Mouse (Mus musculus): Measurements from ENCODE around the gene 2010111I01Rik. TPM values are rescaled to one million over a fixed set of nuclear protein-coding genes. Genes with fewer than 3 reads are reported as not detected.

2010111I01Rik gene
- polyA plus RNA-seq, 1 experiment, result 63.6 TPM

DNA sequence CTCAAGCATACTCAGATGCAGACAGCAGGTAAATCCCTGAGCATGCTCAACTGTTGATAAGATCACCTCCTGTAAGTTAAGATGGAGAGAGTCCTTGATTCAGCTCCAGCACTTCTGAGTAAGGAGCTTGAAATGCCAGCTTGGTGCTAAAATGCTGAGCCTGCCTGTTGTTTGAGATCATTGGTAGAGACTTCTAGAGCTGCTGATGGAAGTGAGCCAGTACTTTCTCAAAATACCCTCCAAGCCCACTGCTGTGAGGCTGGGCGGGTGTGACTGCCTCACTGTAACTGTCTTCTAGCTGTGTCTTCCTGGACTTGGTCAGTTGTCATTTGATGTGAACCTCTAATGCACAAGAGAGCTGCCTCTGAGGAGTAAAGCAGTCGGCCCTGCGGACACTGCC is 51.4 kb downstream of the 2010111I01Rik start:
- H3K4me3 ChIP-seq (ENCODE audit: low read depth, low read length), result no peak overlapping the region
- H3K27me3 ChIP-seq (ENCODE audit: control insufficient read depth, insufficient read depth, low read length, poor library complexity, severe bottlenecking), result no peaks in the 10 kb centered on the region; the same call in 1 of the 2 replicates
- no peak overlapping the region for H3K27ac ChIP-seq (ENCODE audit: insufficient read depth, low read length)
- H3K4me1 ChIP-seq (ENCODE audit: control insufficient read depth, insufficient read depth, low read length), result no peaks in the 10 kb centered on the region
- H3K9ac ChIP-seq (ENCODE audit: low read depth, poor library complexity, severe bottlenecking), result no peak overlapping the region
- TF ChIP-seq POLR2A (IDR thresholded peaks at IDR 0.05; ENCODE audit: insufficient read depth, low read length) (no peak), EP300 (IDR thresholded peaks at IDR 0.05; ENCODE audit: insufficient read depth, low read depth, low read length) (no peak), CTCF (IDR thresholded peaks at IDR 0.05; ENCODE audit: low read depth, low read length) (no peak)
- H3K36me3 ChIP-seq (ENCODE audit: control insufficient read depth, insufficient read depth, low read length, poor library complexity, severe bottlenecking), result no peaks in the 10 kb centered on the region
- no peaks in the 10 kb centered on the region for H3K9me3 ChIP-seq (replicated peaks; ENCODE audit: control insufficient read depth, insufficient read depth, low read length, poor library complexity, severe bottlenecking)

DNA sequence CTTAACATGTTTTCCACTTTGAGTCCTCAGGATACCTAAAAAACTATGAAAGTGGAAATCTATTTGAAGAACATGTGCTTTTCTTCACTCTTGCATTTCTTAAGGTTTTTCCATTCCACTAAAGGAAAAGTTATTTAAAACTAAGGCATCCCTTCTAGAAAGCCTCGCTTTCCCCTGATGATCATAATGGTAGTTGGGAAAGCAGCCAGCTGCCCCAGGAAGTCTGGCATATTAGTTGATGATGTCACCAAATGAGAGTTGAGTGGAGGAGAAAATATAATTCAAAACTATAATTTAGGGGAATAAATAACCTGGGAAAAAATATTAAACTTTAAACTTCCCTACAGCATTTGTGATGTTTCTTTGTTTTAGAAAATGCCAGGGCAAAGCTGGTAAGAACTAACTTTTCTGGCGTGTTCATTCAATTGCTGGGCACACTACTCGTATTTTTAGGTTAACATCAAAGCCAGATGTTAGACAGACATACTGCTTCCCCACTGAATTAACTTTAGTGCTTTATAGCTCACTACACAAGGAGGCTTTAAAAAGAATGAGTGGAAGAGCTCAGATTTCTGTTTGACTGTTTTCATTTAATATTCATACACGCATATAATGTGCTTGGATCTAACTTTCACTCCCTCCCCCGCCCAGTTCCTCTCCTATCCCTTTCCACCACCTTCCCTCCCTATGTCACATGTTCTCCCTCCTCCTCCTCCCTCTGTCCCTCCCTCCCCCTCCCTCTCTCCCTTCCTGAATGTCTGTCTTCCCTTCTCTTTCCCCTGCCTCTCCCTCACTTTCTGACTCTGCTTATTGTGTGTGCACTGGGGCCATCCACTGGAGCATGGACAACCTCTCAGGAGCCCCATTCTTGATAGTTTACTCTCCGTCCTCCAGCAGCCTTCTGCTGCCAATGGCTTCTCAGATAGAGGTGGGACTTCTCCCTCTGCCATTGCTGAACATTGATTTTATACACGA is 58.8 kb downstream of the 2010111I01Rik start:
- Histone ChIP-seq H3K27me3 (ENCODE audit: control insufficient read depth, insufficient read depth, low read length, poor library complexity, severe bottlenecking) (no peaks in the 10 kb centered on the region), H3K4me1 (ENCODE audit: control insufficient read depth, insufficient read depth, low read length) (no peaks in the 10 kb centered on the region), H3K9ac (ENCODE audit: low read depth, poor library complexity, severe bottlenecking) (no peak overlapping the region), H3K9me3 (replicated peaks; ENCODE audit: control insufficient read depth, insufficient read depth, low read length, poor library complexity, severe bottlenecking) (no peaks in the 10 kb centered on the region), H3K27ac (ENCODE audit: insufficient read depth, low read length) (no peak overlapping the region), H3K4me3 (ENCODE audit: low read depth, low read length) (no peak overlapping the region), H3K36me3 (ENCODE audit: control insufficient read depth, insufficient read depth, low read length, poor library complexity, severe bottlenecking) (no peaks in the 10 kb centered on the region)
- TF ChIP-seq CTCF (IDR thresholded peaks at IDR 0.05; ENCODE audit: low read depth, low read length) (no peak), POLR2A (IDR thresholded peaks at IDR 0.05; ENCODE audit: insufficient read depth, low read length) (no peak), EP300 (IDR thresholded peaks at IDR 0.05; ENCODE audit: insufficient read depth, low read depth, low read length) (no peak)

DNA sequence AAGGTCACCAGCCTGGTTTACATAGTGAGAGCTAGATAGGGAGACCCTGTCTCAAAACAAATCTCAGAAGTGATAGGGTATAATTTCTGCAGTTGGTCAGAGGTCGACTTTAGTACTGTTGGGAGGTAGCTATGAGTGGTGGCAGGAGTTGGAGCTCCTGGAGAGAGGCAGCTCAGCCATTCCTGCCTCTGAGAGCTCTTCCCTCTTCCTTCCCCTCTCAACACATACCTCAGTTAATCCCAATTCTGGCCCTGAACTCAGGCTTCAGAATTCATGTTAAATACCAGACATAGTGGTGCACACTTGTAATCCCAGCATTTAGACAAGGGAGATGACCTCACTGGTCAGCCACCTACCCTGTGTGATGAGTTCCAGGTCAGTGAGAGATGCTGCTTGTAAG is 65.3 kb downstream of the 2010111I01Rik start:
- no peak overlapping the region for H3K27ac ChIP-seq (ENCODE audit: insufficient read depth, low read length)
- no peaks in the 10 kb centered on the region for H3K36me3 ChIP-seq (ENCODE audit: control insufficient read depth, insufficient read depth, low read length, poor library complexity, severe bottlenecking)
- TF ChIP-seq POLR2A (IDR thresholded peaks at IDR 0.05; ENCODE audit: insufficient read depth, low read length) (no peak), EP300 (IDR thresholded peaks at IDR 0.05; ENCODE audit: insufficient read depth, low read depth, low read length) (no peak), CTCF (IDR thresholded peaks at IDR 0.05; ENCODE audit: low read depth, low read length) (no peak)
- no peaks in the 10 kb centered on the region for H3K27me3 ChIP-seq (ENCODE audit: control insufficient read depth, insufficient read depth, low read length, poor library complexity, severe bottlenecking)
- no peaks in the 10 kb centered on the region for H3K4me1 ChIP-seq (ENCODE audit: control insufficient read depth, insufficient read depth, low read length)
- no peak overlapping the region for H3K4me3 ChIP-seq (ENCODE audit: low read depth, low read length)
- no peaks in the 10 kb centered on the region for H3K9me3 ChIP-seq (replicated peaks; ENCODE audit: control insufficient read depth, insufficient read depth, low read length, poor library complexity, severe bottlenecking)
- H3K9ac ChIP-seq (ENCODE audit: low read depth, poor library complexity, severe bottlenecking), result no peak overlapping the region

DNA sequence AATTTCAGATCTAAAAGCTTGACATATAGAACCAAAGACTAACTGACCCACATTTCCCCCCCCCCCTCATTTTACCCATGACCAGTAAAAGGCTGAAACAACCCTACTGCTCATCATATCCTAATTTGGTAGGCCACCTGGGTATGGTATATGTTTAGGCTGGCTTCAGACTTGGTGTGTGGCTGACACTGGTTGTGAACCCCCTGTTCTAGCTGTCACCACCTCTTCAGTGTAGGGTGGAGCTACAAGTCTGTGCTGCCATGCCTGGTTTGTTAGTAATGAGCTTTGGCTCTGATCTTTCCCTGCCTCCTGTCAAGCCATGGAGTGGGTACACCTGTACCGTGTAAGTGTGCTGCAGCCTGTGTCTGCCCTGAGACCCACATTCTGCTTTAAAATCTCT is 66.6 kb downstream of the 2010111I01Rik start:
- Histone ChIP-seq H3K9ac (ENCODE audit: low read depth, poor library complexity, severe bottlenecking) (no peak overlapping the region), H3K27ac (ENCODE audit: insufficient read depth, low read length) (no peak overlapping the region), H3K4me1 (ENCODE audit: control insufficient read depth, insufficient read depth, low read length) (no peaks in the 10 kb centered on the region), H3K36me3 (ENCODE audit: control insufficient read depth, insufficient read depth, low read length, poor library complexity, severe bottlenecking) (no peaks in the 10 kb centered on the region), H3K27me3 (ENCODE audit: control insufficient read depth, insufficient read depth, low read length, poor library complexity, severe bottlenecking) (no peaks in the 10 kb centered on the region), H3K4me3 (ENCODE audit: low read depth, low read length) (no peak overlapping the region), H3K9me3 (replicated peaks; ENCODE audit: control insufficient read depth, insufficient read depth, low read length, poor library complexity, severe bottlenecking) (no peaks in the 10 kb centered on the region)
- TF ChIP-seq POLR2A (IDR thresholded peaks at IDR 0.05; ENCODE audit: insufficient read depth, low read length) (no peak), EP300 (IDR thresholded peaks at IDR 0.05; ENCODE audit: insufficient read depth, low read depth, low read length) (no peak), CTCF (IDR thresholded peaks at IDR 0.05; ENCODE audit: low read depth, low read length) (no peak)

DNA sequence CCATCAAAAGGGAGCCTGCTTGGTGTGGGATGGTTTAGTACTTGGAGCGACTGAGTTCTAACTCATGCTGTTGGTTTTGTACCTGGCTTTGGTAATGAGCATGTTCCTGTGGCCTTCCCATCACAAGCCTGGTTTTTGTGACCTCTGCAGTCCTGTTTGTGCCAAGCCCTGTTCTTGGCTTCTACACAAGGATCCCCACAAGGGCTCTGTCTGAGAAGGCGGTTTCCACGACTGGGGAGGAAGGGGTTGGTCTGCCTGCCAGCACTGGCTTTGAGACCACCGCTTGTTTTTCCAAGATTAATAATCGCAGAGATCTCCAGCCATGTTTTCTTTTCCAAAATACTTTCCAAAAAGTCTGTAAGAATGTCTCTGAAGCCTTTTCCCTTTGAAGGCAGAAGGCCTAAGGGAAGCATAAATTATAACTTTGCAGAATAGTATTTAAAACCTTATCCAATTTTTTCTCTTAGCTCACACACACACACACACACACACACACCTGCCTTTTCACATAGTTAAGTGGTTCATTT is 67.7 kb downstream of the 2010111I01Rik start:
- no peaks in the 10 kb centered on the region for H3K4me1 ChIP-seq (ENCODE audit: control insufficient read depth, insufficient read depth, low read length)
- no peak overlapping the region for H3K27ac ChIP-seq (ENCODE audit: insufficient read depth, low read length)
- no peak overlapping the region for H3K4me3 ChIP-seq (ENCODE audit: low read depth, low read length)

DNA sequence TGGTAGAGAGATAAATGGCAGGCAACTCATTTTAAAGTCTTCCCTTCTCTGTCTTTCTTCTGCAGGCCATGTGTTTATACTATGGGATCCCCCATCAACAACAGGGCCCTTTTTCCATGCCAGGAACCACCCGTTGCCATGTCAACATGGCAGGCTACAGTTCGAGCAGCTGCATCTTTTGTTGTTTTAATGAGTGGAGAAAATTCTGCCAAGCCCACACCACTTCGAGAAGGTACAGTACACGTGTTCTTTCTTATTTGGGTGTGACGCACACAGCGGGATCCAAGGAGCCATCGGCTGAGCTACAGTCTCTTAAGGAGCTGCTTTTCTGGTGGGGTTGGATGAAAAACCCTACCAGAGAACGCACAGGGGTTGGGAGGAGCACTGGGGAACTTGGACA is 68.3 kb downstream of the 2010111I01Rik start:
- no peaks in the 10 kb centered on the region for H3K36me3 ChIP-seq (ENCODE audit: control insufficient read depth, insufficient read depth, low read length, poor library complexity, severe bottlenecking)
- H3K27me3 ChIP-seq (ENCODE audit: control insufficient read depth, insufficient read depth, low read length, poor library complexity, severe bottlenecking), result no peaks in the 10 kb centered on the region
- H3K4me3 ChIP-seq (ENCODE audit: low read depth, low read length), result no peak overlapping the region
- H3K9me3 ChIP-seq (replicated peaks; ENCODE audit: control insufficient read depth, insufficient read depth, low read length, poor library complexity, severe bottlenecking), result no peaks in the 10 kb centered on the region
- H3K4me1 ChIP-seq (ENCODE audit: control insufficient read depth, insufficient read depth, low read length), result no peaks in the 10 kb centered on the region
- TF ChIP-seq POLR2A (IDR thresholded peaks at IDR 0.05; ENCODE audit: insufficient read depth, low read length), result no peak
- no peak for TF ChIP-seq EP300 (IDR thresholded peaks at IDR 0.05; ENCODE audit: insufficient read depth, low read depth, low read length)
- no peak for TF ChIP-seq CTCF (IDR thresholded peaks at IDR 0.05; ENCODE audit: low read depth, low read length)
- no peak overlapping the region for H3K27ac ChIP-seq (ENCODE audit: insufficient read depth, low read length)
- no peak overlapping the region for H3K9ac ChIP-seq (ENCODE audit: low read depth, poor library complexity, severe bottlenecking)

More for the DNA sequence above, 67.7 kb downstream of the 2010111I01Rik start:
- H3K27me3 ChIP-seq (ENCODE audit: control insufficient read depth, insufficient read depth, low read length, poor library complexity, severe bottlenecking), result no peaks in the 10 kb centered on the region
- no peaks in the 10 kb centered on the region for H3K36me3 ChIP-seq (ENCODE audit: control insufficient read depth, insufficient read depth, low read length, poor library complexity, severe bottlenecking)
- H3K9me3 ChIP-seq (replicated peaks; ENCODE audit: control insufficient read depth, insufficient read depth, low read length, poor library complexity, severe bottlenecking), result no peaks in the 10 kb centered on the region
- H3K9ac ChIP-seq (ENCODE audit: low read depth, poor library complexity, severe bottlenecking), result no peak overlapping the region
- no peak for TF ChIP-seq EP300 (IDR thresholded peaks at IDR 0.05; ENCODE audit: insufficient read depth, low read depth, low read length)
- TF ChIP-seq CTCF (IDR thresholded peaks at IDR 0.05; ENCODE audit: low read depth, low read length), result no peak
- no peak for TF ChIP-seq POLR2A (IDR thresholded peaks at IDR 0.05; ENCODE audit: insufficient read depth, low read length)
